Mouse (Mus musculus) thymus, postnatal 25 days (tissue): ENCODE data around the gene Reg4.

Experiments
- DNase-seq: peaks from one replicate; pipeline ENCODE4 v3.0.0; 2022

Reg4 gene

DNA sequence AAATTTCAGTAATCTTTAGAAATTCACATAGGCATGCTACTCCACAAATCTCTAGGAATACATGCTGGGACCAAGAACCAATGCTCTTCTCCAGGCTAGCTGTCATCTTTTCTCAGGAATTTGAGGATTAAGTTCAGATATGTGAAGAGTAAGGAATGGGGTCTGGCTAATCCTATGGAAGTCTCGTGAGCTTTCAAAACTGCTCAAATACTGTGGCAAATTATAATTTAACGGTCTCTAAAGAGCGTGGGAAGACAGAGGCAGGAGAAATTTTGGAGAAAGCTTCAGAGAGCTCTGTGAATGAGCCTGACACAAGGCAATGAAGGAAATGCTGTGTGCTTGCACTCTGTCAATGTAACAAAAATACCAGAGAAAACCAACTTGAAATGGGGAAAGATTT lies 16.2 kb downstream of the Reg4 start:
- DNase-seq = no peak

DNA sequence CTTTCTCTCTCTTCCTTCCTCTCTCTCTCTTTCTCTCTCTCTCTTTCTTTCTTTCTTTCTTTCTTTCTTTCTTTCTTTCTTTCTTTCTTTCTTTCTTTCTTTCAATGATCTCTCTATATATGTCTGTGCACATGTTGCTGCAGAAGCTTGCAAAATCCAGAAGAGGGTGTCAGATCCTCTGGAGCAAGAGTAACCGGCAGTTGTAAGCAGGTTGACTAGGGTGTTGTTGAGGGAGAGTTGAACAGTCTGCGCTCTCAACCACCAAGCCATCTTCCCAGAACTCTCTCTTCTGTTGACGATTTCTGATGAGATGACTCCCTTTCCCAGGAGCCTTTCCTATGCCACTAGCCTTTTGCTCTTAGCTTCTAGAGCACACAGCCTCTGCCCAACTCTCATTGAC lies 20.1 kb downstream of the Reg4 start:
- no peak for DNase-seq

DNA sequence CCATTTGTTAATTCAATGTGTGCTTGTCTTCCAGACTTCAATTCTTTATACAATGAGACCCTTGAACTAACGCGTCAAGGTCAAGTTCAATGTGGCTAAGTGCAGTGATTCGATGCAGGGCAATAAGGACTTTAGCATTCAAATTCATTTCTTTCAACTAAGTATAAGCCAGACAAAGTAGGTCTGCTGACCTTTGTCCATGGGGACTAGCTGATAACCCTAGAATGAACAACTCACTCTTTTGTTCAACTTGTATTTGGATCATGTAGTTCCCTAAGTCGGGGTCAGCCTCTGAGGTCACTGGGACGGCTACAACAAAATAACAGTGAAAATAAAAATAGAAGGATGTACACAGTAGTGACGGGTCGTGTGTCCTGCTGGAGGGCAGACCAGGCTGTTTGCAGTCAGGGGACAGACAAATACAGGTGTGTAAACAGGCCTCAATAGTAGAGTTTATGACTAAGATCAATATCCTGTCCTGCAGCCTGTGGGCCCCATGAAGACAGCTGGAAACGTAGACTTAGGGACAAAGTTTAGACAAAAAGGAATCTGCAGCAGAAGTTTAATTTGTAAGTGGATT lies 20.6 kb downstream of the Reg4 start:
- no peak for DNase-seq

DNA sequence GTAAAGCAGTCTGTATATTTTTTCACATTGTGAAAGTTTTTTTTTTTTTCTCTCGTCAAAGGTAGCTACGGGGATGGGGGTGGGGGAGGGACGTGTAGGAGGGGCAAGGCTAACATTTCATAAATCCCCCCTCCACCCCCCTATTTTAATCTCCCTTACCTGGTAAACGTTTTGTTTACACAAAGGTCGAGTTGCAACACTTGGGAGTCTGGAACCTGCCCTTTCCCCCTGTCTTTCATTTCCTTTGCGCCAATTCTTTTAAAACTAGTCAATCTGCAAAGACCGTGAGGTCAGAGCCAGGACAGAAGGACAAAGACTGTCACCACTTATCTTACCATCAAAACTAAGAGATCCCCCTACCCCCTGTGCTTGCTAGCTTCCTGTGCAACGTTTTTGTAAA lies 23.9 kb downstream of the Reg4 start:
- no peak for DNase-seq

DNA sequence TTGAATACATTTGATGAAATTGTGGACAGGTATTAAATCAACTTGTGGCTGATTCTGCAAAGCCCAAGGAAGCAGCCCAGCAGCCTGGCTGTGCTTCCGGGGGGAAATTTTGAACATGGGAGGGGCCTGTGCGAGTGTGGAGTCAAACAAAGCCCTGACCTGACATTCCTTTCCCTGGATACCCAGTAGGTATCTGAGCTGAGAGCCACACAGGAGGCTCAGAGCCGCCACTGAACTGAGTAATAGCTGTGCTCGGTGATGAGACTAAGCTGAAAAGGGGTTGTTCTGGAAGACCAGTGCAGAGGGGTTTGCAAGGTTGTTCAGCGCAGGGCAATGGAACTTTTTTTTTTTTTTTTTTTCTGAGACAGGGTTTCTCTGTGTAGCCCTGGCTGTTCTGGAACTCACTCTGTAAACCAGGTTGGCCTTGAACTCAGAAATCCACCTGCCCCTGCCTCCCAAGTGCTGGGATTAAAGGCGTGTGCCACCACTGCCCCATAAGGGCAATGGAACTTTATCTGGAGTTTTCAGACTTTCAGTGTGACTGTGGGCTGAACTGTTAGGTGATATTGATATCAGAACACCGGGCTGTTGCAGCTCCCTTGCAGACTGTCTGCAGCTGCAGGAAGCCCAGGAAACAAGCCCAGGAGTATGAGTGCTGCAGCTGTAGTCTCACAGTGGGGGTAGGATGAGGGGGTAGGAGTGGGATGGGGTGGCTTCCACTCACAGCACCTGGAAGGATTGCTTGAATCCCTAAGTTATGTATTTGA lies 25.2 kb downstream of the Reg4 start:
- DNase-seq = no peak

DNA sequence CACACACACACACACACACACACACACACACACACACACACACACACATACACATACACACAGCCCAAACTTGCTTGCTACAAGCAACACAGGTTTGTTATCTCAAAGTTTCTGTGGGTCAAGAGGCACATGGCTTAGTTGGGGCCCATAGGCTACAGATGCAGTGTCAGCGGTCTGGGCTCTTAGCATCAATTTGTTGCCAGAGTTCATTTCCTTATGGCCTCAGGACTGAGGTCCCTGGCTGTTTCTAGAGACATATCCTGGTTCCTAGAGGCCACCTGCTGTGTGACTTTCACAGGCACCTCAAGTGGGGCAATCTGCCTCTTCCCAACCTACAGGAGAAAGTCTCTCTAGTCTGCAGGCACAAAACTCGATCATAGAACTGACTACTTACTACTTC lies 27.4 kb downstream of the Reg4 start:
- DNase-seq = no peak

DNA sequence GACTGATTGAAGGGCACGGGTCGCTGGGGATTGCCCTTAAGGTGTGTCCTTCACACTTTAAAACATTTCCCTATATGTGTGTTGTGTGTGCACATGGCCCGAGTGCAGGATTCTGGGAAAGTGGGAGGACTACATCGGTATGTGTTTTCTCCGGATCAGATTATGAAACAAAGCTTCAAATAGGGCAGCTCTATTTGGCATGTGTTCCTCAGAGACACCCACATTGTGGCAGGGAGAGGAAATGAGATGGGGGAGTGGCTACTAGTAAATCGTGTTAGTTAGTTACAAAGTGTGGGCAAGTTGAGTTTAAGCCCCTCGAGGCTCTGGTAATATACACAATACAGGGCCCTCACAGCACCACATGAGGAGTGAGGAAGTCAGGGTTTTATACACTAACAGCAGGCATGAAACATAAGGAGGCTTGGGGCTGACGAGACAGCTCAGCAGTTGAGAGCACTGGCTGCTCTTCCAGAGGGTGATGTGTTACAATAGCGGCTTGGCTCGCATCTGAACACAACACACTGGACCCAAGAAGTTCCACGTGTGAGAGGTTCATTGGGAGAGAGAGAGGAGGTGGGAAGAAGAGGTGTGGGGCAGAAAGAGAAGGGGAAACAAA lies 28.0 kb downstream of the Reg4 start:
- DNase-seq = no peak

DNA sequence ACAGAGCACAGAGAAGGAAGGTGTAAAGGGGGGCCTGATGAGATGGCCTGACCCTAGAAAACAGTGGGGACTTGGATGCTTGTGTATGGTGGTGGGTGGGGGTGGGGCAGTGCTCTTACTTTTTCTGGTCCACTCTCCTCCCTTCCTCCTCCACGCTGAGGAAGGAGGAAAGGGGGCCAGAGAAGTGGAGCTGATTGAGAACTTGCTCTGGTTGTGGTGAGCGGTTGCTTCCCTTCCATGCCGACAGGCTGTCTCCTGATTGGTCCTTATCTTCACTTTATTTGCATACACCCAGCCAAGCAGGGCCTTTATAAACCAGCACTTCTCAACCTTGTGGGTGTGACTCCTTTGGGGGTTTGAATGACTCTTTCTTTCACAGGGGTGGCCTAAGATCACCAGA lies 32.1 kb downstream of the Reg4 start:
- DNase-seq = no peak

DNA sequence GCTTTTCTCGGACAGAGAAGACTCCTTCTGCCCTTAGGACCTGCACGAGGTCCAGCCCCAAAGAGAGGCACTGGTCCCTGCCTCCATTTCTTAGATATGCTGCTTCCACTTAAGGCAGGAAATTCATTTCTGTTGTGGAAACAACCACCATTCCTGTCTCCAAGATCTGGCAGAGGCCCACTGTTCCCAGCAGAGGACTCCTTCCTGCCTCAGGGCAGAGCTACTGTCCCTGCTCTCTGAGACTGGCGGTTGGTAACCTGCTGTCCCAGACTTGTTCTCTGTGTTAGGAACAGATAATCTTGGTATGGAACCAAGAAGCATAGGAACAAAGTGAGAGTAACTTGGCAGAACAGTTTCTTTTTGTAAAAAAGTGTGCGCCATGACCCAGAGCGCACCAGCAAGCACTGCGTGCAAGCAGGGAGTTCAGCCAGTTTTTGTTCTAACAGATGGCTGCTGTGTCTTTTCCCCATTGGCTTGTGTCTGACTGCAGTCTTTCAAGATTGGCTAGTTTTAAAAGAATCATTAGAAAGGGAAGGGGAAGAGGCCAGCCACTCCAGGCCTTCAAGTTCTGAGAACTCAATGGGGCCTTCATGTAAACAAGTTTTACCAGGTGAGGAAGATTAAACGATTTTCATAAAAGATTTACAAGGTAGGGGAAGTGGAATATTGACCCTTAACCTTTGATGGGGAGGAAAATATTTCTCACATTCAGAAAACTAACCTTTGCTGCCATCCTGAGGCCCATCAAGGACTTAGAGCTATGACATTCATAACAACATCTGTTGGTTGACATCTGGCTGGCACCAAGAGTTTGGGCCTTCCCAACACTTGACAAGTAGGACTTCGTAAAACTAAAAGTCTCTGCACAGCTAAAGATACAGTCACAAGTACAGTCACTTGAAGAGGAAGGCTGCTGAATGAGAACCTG lies 33.0 kb downstream of the Reg4 start:
- no peak for DNase-seq

DNA sequence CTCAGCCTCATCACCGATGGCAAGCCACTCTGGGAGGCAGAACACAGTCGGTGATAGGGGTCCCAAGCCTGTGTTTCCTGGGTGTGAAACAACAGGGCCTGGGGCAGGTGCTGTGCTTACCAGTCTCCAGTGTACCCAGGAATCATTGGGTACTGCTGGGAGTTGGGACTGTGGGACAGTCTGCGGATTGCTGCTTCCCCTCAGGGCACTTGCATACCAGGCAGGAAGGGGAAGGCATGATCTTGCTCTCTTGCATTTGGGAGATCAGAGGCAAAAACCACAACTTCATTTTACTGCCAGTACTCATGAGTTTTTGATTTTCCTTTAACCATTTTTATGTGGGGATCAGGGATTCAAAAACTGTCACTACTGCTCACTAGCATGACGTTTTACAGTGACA lies 36.8 kb downstream of the Reg4 start:
- no peak for DNase-seq

DNA sequence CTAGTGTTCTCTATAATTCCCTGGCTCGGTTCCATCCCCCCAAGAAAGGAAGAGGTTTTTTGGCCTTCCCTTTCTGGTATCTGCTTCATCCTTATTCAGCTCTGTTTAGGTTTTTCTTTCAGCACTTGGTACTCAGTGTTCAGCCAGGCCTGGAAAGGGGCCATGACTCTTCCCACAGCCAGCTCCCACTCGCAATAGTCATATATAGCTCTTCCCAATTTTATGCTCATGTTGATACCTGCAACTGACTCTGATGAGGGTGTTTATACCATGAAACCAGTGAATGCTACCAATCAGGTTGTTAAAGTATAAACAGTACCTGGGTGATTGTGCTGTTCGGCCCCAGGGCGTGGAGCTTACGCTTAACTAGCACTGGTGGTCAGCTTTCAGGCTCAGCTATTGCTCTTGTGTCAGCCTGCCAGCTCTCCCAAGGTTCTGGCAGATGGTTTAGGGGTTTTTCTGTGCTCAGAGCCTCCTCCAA lies 37.4 kb downstream of the Reg4 start:
- no peak for DNase-seq

DNA sequence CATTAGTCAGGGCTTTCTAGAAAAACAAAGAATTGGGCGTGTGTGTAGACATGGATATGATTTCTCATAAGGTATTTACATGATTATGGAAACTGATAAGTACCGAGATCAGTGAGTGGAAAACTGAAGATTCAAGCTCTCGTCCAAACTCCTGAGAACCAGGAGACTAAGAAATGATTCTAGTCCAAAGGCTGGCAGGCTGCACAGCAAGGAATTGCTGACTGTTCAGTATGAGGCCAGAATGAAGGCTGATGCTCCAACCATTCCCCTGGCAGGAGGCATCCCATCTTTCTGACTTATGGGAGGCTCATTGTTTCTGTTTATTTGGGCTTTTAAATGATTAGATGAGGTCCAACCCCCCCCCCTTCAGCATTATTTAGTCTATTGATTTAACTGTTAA lies 38.6 kb downstream of the Reg4 start:
- DNase-seq = no peak

DNA sequence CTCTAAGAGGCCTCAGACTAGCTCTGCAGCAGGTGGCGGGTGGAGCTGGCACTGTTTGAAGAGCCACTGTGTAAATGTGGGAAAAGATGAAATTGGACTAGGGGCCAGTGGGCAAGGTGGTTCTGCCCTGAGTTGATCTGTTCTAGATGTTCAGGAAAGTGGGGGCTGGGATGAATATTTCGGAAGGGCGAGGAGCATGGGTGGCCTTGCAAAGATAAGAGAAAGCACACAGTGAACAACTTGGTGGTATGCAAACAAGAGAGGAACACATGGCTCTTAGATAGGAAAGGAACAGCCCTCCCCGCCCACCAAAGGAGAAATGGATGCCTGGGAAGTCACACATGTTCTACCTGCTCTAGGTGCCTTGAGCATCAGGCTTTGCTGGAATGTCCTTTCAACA lies 39.5 kb downstream of the Reg4 start:
- no peak for DNase-seq

DNA sequence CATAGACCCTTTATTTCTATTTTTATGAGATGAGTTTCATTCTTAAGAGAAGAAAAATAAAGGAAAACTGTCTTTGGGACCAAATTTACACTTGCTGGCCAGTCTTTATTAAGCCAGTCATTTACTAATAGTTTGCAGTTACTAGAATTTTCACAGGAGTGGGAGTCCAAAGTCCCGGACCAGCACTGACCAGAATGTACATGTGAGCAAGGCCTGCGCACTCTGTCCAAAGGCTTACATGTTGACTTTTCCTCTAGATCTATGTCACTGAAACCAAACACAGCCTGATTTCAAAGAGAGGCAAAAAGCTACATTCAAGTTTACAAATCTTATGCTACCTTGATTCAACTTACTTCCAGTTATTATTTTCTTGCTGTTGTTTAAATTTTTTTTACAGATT lies 40.2 kb downstream of the Reg4 start:
- no peak for DNase-seq

DNA sequence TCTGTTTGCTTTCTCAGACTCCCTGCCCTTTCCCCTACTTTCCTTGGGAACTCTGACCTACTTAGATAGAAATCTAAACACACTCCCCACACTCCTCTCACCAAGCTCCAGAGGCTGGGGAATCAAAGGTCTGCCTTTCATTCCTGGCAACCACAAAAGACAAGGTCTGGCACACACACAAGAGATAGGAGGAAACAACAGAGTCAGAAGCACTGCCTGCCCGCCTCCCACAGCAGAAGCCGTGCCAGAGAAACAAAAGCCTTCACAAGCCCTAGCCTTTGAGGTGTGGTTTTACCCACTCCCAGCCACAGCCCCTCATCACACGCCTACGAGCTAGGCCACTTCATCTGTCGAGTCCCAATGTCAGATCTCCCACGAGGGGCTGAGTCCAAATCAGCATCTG lies 45.3 kb downstream of the Reg4 start:
- peak; percentile 20 for DNase-seq

DNA sequence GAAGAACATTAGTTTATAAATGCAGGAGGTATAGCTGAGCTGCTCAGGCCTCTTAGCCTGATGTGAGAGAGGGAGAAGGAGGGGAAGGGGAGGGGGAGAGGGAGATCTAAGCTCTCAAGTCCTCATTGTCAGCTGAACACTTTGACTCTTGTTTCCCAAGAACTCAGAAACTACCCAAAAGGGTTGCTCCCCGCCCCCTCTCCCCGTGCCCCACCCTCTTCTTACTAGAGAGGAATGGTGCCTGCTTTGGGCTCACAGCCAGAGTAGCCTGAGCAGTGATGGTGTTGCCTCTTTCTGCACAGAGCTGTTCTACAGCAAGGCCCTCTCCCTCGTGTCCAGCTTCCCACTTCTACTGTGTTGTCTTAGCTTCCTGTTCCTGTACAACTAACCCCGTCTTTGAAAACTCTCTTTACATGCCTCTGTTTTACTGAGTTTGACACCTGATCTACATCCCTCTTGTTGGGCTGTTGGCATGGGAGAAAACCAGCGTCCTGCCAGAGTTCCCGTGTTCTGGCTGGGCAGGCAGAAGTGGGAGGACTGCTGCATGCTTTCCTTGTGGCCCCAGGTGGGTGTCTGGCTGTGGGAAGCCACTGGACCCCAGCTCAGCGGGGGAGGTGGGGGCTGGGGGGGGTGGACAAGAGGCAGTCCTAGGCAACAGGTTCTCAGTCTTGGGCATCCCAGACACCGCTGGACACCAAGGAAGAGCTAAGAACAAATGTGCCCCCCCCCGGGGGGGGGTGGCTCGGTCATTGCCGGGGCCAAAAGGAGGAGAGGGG lies 51.9 kb downstream of the Reg4 start:
- no peak for DNase-seq

DNA sequence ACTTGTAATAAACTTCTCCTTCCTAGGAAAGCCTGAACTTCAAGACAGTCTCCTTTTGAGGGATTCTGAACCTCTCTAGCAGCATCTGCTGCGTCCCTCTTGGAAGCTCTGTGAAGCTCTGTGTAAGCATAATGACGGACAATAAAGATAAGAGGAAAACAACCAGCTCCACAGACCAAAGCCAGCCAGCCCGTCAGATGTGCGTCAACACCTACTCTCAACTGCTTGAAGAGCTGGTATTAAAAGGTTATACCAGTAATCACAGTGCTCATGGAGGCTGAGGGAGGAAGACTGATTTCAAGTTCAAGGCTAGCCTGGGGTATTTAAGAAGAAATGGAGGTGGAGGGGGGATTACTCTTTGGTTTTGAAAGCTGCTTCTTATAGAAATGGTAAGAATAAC lies 57.7 kb downstream of the Reg4 start:
- peak; percentile 4 for DNase-seq

DNA sequence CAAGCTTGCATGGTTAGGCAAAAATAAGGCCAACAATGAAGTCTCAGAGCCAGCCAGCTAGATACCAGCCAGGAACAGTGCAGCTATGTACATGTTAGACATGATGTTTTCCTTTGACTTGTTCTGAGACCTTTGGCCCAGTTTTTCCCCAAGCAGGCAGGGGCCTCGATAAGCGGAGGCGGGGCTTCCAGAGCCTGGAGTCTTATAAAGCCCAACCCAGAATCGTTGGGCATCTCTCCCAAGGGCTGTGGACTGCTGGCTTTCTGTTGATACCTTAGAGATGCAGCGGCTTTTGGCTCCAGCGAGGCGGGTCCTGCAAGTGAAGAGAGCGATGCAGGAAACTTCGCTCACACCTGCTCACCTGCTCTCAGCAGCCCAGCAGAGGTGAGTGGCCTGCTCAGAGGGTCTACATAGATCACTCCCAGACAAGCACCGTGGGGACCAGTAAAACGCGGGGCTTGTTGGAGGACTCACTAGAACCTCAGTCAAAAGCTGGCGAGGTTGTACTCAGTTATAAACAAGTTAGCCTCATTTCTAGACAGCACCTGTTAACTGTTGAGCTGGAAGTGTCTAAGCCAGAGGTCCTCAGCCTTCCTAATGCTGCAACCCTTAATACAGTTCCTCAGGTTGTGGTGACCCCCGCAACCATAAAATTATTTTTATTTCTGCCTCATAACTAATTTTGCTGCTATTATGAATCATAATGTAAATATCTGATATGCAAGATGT lies 58.4 kb downstream of the Reg4 start, which contains the start of gene Hmgcs2:
Gene Hmgcs2 (plus strand): TSS at position 232 of the 729 bp plus-strand sequence.
- DNase-seq = peak; percentile 33

DNA sequence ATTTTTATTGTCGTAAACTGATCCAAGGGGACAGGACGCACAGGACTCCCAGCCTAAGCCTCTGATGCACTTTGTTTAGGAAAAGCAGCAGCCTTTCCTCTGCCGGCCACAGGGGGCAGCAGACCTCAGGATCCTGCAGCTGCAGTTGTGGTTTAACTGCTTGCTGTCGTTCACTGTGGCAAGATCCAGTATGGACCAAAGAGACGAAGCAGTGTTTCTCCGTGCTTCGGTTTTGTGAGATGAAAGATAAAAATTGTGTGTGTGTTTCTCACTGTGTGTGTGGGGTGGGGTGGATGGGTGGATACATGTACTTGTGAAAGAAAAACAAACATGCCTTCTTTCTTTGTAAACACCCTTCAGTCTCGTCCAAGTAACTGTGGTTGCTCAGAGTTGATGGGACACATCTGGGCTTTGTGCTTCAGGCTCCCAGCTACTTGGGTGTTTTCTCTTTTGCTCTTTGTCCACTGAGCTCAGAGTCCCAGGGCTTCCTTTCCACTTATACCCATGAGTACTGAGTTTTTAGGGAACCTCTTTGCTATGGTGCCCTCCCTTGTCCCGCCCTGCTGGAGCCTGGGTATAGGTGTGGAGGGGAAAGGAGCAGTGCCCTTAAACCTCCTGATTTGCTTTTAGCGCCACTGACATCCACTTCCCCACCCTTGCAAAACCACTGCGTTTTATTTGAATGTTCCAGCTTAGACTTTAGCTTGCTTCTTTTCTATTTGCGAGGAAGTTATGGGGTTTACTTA lies 59.1 kb downstream of the Reg4 start:
- peak; percentile 84 for DNase-seq

DNA sequence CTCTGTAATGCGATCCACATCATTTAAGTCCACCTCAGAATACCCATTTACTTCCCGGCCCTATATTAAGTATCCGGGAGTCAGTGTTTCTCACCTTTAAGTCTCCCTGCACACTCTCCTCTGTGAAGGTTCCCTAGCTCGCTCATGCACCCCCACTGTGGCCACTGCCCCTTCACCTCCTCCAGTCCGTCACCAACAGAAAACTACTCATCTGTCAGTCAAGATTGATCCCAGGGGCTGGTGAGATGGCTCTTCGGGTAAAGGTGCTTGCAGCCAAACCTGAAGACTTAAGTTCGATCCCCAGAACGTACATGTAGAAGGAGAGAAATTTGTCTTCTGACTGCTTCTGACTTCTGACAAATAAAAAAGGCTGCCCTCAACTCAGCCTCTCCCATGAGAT lies 60.5 kb downstream of the Reg4 start:
- no peak for DNase-seq

DNA sequence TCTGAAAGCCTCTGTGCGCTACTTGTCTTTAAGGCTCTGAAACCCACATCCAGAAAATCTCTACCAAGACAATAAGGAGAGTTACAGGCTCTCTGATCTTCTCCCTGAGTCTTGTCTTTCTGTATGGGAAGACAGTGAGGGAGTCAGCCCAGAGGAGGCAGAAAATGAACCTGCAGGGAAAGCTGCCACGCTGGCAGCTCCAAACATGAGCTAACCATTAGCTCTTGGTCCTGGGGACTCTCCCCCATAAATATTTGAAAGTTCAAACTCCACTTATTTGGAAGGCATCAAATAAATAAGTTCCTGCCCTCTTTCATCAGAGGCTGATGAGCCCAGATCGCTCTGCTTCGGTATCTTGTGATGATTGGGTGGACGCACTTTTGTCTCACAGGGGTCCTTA lies 61.2 kb downstream of the Reg4 start:
- DNase-seq = no peak
